In the genomic region with DNA sequence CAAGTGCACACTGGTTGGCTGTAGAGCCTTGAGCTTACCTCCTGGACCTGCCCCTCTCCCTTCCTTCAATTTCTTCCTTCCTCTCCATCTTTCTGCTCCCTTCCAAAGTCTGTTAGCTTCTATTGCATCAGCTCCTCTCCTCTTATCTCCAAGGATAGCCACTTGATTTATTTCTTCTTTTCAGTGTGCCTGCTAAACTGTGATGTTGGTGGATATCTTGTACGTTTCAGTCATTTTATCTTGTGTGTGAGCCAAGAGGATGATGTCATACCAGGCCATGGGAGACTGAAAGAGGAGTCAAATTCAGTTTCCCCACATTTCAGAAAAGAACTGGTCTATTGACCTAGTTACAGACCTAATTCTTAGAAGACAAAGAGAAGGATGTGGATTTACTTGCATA, we compare ENCODE assay signal across 14 mouse cellular contexts.
"Had no signal": no experiment of that assay in that cellular context is flagged by ENCODE, and none has a peak within 500 bp of the region (broad histone marks: within the 10 kb centered on the region; RNA-seq: fewer than 3 reads in every experiment).

No protein-coding gene starts in this region.

- H3K4me1 ChIP-seq: neural tube, embryonic 12.5 days; stomach, embryonic 15.5 days had no signal

- DNase-seq: kidney, postnatal 25 days; layer of hippocampus, postnatal 36 days; lung, adult 18-20 months; lung, postnatal 4 days; midbrain, embryonic 14.5 days; retina, postnatal 1 day; right cerebral cortex, postnatal 4 days; thymus, adult 2 months; thymus, postnatal 36 days had no signal

- H3K9me3 ChIP-seq: limb, embryonic 13.5 days; midbrain, embryonic 10.5 days; neural tube, embryonic 12.5 days; stomach, embryonic 15.5 days had no signal

- H3K36me3 ChIP-seq: limb, embryonic 13.5 days; midbrain, embryonic 10.5 days; neural tube, embryonic 12.5 days; stomach, embryonic 15.5 days had no signal

- H3K27me3 ChIP-seq: limb, embryonic 13.5 days; neural tube, embryonic 12.5 days; stomach, embryonic 15.5 days had no signal

- H3K4me3 ChIP-seq: limb, embryonic 13.5 days; midbrain, embryonic 10.5 days; neural tube, embryonic 12.5 days; stomach, embryonic 15.5 days had no signal

- H3K4me2 ChIP-seq: limb, embryonic 13.5 days; neural tube, embryonic 12.5 days; stomach, embryonic 15.5 days had no signal

- H3K27ac ChIP-seq: limb, embryonic 13.5 days; liver, embryonic 14.5 days; midbrain, embryonic 10.5 days; neural tube, embryonic 12.5 days; stomach, embryonic 15.5 days had no signal
